Mouse (Mus musculus) thymus, postnatal 0 days (tissue): ENCODE data around the gene Igf2bp2. TPM values are rescaled to one million over a fixed set of nuclear protein-coding genes. Genes with fewer than 3 reads are reported as not detected.
A peak's percentile ranks its signal among the peaks of the same experiment; 100 is the strongest.

Source experiments
- DNase-seq: peaks from one replicate; pipeline ENCODE4 v3.0.0-alpha.2; 2015; ENCODE audit warnings: low spot score
- polyA plus RNA-seq: library from polyadenylated mRNA; unstranded; fragments of >200 nt; fragmentation: Nextera tagmentation; extraction: Ambion mirVana; gene quantifications from 2 replicates; pipeline ENCODE4 v1.2.1, GENCODE M21; 2015

The Igf2bp2 gene
- polyA plus RNA-seq, 1 experiment from 2014 or later: 6.8 TPM

- no peak for DNase-seq
Observed at GRCm38 (mm10) chr16:22149659-22150345, 13.3 kb downstream of the Igf2bp2 start.

GRCm38 (mm10) chr16:22149076-22149475 lies 14.0 kb downstream of the Igf2bp2 start:
- DNase-seq: no peak

GRCm38 (mm10) chr16:22147131-22147530 lies 16.0 kb downstream of the Igf2bp2 start:
- DNase-seq: no peak

GRCm38 (mm10) chr16:22146071-22146470 lies 17.0 kb downstream of the Igf2bp2 start:
- no peak for DNase-seq

GRCm38 (mm10) chr16:22144490-22144889 lies 18.6 kb downstream of the Igf2bp2 start:
- DNase-seq: no peak

GRCm38 (mm10) chr16:22140861-22141260 lies 22.2 kb downstream of the Igf2bp2 start:
- DNase-seq: no peak

- no peak for DNase-seq
Observed at GRCm38 (mm10) chr16:22139821-22140220, 23.3 kb downstream of the Igf2bp2 start.

- DNase-seq: no peak
Observed at GRCm38 (mm10) chr16:22136198-22136597, 26.9 kb downstream of the Igf2bp2 start.

- DNase-seq: peak; percentile 77
Observed at GRCm38 (mm10) chr16:22131321-22131720, 31.8 kb downstream of the Igf2bp2 start.

GRCm38 (mm10) chr16:22129511-22129910 lies 33.6 kb downstream of the Igf2bp2 start:
- DNase-seq: no peak

GRCm38 (mm10) chr16:22128595-22128994 lies 34.5 kb downstream of the Igf2bp2 start:
- no peak for DNase-seq

- DNase-seq: no peak
Observed at GRCm38 (mm10) chr16:22127806-22128205, 35.3 kb downstream of the Igf2bp2 start.

- no peak for DNase-seq
Observed at GRCm38 (mm10) chr16:22126936-22127335, 36.2 kb downstream of the Igf2bp2 start.

- no peak for DNase-seq
Observed at GRCm38 (mm10) chr16:22124325-22124918, 38.7 kb downstream of the Igf2bp2 start.

GRCm38 (mm10) chr16:22123658-22124057 lies 39.4 kb downstream of the Igf2bp2 start:
- peak; percentile 58 for DNase-seq

- DNase-seq: no peak
Observed at GRCm38 (mm10) chr16:22121109-22121508, 42.0 kb downstream of the Igf2bp2 start.

GRCm38 (mm10) chr16:22119524-22119923 lies 43.6 kb downstream of the Igf2bp2 start:
- no peak for DNase-seq

- peak; percentile 59 for DNase-seq
Observed at GRCm38 (mm10) chr16:22118716-22119501, 44.2 kb downstream of the Igf2bp2 start.

GRCm38 (mm10) chr16:22118151-22118550 lies 44.9 kb downstream of the Igf2bp2 start:
- DNase-seq: no peak

GRCm38 (mm10) chr16:22116748-22117147 lies 46.4 kb downstream of the Igf2bp2 start:
- no peak for DNase-seq

GRCm38 (mm10) chr16:22116058-22116457 lies 47.0 kb downstream of the Igf2bp2 start:
- DNase-seq: no peak

GRCm38 (mm10) chr16:22110036-22110435 lies 53.1 kb downstream of the Igf2bp2 start:
- no peak for DNase-seq
